Mouse (Mus musculus) olfactory bulb, adult 2 months (tissue): Measurements from ENCODE around the gene Crtap. TPM values are rescaled to one million over a fixed set of nuclear protein-coding genes. Genes with fewer than 3 reads are reported as not detected.
"Not testable (repeated sequence)": the region's sequence is repeated elsewhere in the genome, so short reads cannot be mapped to it uniquely, and the experiment has no call there.

Experiments
- H3K27ac ChIP-seq: fragments of 200-500 bp; 2 replicates; pipeline ENCODE4 v1.5.1; 2012; ENCODE audit warnings: low read depth, low read length; ENCODE audit not compliant: insufficient read depth
- H3K4me1 ChIP-seq: fragments of 200-500 bp; 2 replicates; pipeline ENCODE4 v1.6.1; 2012; ENCODE audit warnings: low read length; ENCODE audit not compliant: control insufficient read depth, insufficient read depth
- H3K4me3 ChIP-seq: fragments of 200-500 bp; 2 replicates; pipeline ENCODE4 v1.5.1; 2012; ENCODE audit warnings: mild to moderate bottlenecking, low read depth, low read length, moderate library complexity; ENCODE audit not compliant: insufficient read depth
- CTCF ChIP-seq: fragments of 200-500 bp; IDR thresholded peaks from 2 replicates; pipeline ENCODE4 v1.5.1; 2012; ENCODE audit warnings: low read depth, mild to moderate bottlenecking, low read length, moderate library complexity; ENCODE audit not compliant: insufficient read depth
- POLR2A ChIP-seq: fragments of 200-500 bp; IDR thresholded peaks from 2 replicates; pipeline ENCODE4 v1.6.1; 2012; ENCODE audit warnings: mild to moderate bottlenecking, low read depth, low read length, moderate library complexity; ENCODE audit not compliant: insufficient read depth
- WGBS: fragments of 180-500 bp; shearing (Covaris S2); methylation state at CpG from one replicate; pipeline ENCODE4 v1.1.7; 2018; 5-methylcytosine and 5-hydroxymethylcytosine counted together
- polyA plus RNA-seq: library from polyadenylated mRNA; stranded (reverse); fragments of >200 nt; gene quantifications from 2 replicates; pipeline ENCODE4 v1.2.4, GENCODE M21; 2012; ENCODE audit warnings: low replicate concordance; ENCODE audit not compliant: missing spikeins, insufficient read depth, insufficient read length

Gene Crtap
- polyA plus RNA-seq, 1 experiment = not detected

- 0 out of 2 replicates have a peak, but pooled peaks cover 3% of the 10 kb centered on the region for H3K4me1 ChIP-seq
- WGBS = 76% methylated on average over 6 of the region's 6 CpGs
- no peak overlapping the region for H3K27ac ChIP-seq
- TF ChIP-seq POLR2A (no peak), CTCF (no peak)
- no peak overlapping the region for H3K4me3 ChIP-seq
These were observed 3.4 kb downstream of the Crtap start for GRCm38 (mm10) chr9:114387086-114387485.

GRCm38 (mm10) chr9:114385160-114385559 is 5.3 kb downstream of the Crtap start:
- WGBS = 94% methylated on average over 10 of the region's 10 CpGs
- Histone ChIP-seq H3K27ac (no peak overlapping the region), H3K4me3 (no peak overlapping the region), H3K4me1 (no peaks in the 10 kb centered on the region)
- TF ChIP-seq POLR2A (no peak), CTCF (no peak)

GRCm38 (mm10) chr9:114384691-114385090 is 5.8 kb downstream of the Crtap start:
- no peak overlapping the region for H3K27ac ChIP-seq
- no peaks in the 10 kb centered on the region for H3K4me1 ChIP-seq
- no peak for TF ChIP-seq POLR2A
- no peak for TF ChIP-seq CTCF
- no peak overlapping the region for H3K4me3 ChIP-seq
- WGBS = 93% methylated on average over 24 of the region's 24 CpGs

GRCm38 (mm10) chr9:114382936-114383710 is 7.4 kb downstream of the Crtap start:
- 91% methylated on average over 17 of the region's 17 CpGs for WGBS
- Histone ChIP-seq H3K4me3 (no peak overlapping the region), H3K4me1 (no peaks in the 10 kb centered on the region), H3K27ac (no peak overlapping the region)
- no peak for TF ChIP-seq CTCF
- TF ChIP-seq POLR2A = no peak

- TF ChIP-seq POLR2A = no peak
- TF ChIP-seq CTCF = peak; percentile 14; the same call in 1 of the 2 replicates
- no peak overlapping the region for H3K27ac ChIP-seq
- H3K4me3 ChIP-seq = no peak overlapping the region
- WGBS = 69% methylated on average over 17 of the region's 17 CpGs
- no peaks in the 10 kb centered on the region for H3K4me1 ChIP-seq
These were observed 9.4 kb downstream of the Crtap start for GRCm38 (mm10) chr9:114380881-114381733.

- no peak overlapping the region for H3K4me3 ChIP-seq
- 94% methylated on average over 12 of the region's 12 CpGs for WGBS
- H3K27ac ChIP-seq = no peak overlapping the region
- TF ChIP-seq POLR2A (no peak), CTCF (no peak)
- H3K4me1 ChIP-seq = no peaks in the 10 kb centered on the region
These were observed 10.6 kb downstream of the Crtap start for GRCm38 (mm10) chr9:114379871-114380270.

GRCm38 (mm10) chr9:114377168-114377567 is 13.3 kb downstream of the Crtap start:
- Histone ChIP-seq H3K4me3 (no peak overlapping the region), H3K4me1 (no peaks in the 10 kb centered on the region), H3K27ac (no peak overlapping the region)
- TF ChIP-seq CTCF = no peak
- no peak for TF ChIP-seq POLR2A
- 95% methylated on average over 10 of the region's 10 CpGs for WGBS

- no peak for TF ChIP-seq POLR2A
- no peak for TF ChIP-seq CTCF
- H3K27ac ChIP-seq = no peak overlapping the region
- no peaks in the 10 kb centered on the region for H3K4me1 ChIP-seq
- 95% methylated on average over 10 of the region's 10 CpGs for WGBS
- H3K4me3 ChIP-seq = no peak overlapping the region
These were observed 15.1 kb downstream of the Crtap start for GRCm38 (mm10) chr9:114375276-114375962.

GRCm38 (mm10) chr9:114371717-114372116 is 18.8 kb downstream of the Crtap start:
- H3K27ac ChIP-seq, H3K4me3 ChIP-seq, H3K4me1 ChIP-seq: not testable (repeated sequence)
- 23% methylated on average over 5 of the region's 5 CpGs for WGBS

GRCm38 (mm10) chr9:114369389-114369788 is 21.1 kb downstream of the Crtap start:
- H3K4me1 ChIP-seq, H3K27ac ChIP-seq, H3K4me3 ChIP-seq: not testable (repeated sequence)
- 62% methylated on average over 5 of the region's 5 CpGs for WGBS
